22 mouse cellular contexts compared by ENCODE assay signal in the genomic region with DNA sequence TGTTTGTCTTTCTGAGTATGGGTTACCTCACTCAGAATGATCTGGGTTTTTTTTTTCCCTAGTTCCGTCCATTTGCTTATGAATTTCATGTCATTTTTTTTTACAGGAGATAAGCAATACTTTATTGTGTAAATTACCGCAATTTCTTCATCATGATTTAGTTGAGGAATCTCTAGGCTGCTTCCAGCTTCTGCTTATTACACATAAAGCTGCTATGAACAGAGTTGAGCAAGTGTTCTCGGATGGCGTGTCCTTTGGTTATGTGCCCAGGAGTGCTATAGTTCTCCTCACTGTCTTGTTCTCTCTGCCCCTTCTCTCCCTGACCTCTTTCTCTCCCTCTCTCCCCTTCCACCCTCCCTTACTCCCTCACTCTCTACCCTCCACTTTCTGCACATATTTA. TPM values are rescaled to one million over a fixed set of nuclear protein-coding genes. Genes with fewer than 3 reads are reported as not detected.
DNase-seq lines count a peak whose midpoint lies in the region; ATAC-seq lines count a peak whose summit lies in the region.
"Had no signal": no experiment of that assay in that cellular context is flagged by ENCODE, and none has a peak within 500 bp of the region (broad histone marks: within the 10 kb centered on the region; RNA-seq: fewer than 3 reads in every experiment).

No protein-coding gene starts in this region.

- WGBS in forebrain, embryonic 13.5 days: 93% methylated on average over 4 of the region's 4 CpGs

- no peaks in the 10 kb centered on the region for H3K36me3 ChIP-seq in forebrain, embryonic 13.5 days (ENCODE audit: poor library complexity, severe bottlenecking)
- H3K36me3 ChIP-seq: embryonic facial prominence, embryonic 15.5 days; forebrain, embryonic 12.5 days; heart, embryonic 13.5 days; hindbrain, embryonic 15.5 days had no signal

- peak; percentile 97 for ATAC-seq in megakaryocyte, adult 5-6 weeks (ENCODE audit: poor library complexity, severe bottlenecking)
- ATAC-seq in forebrain, embryonic 13.5 days: no peak
- ATAC-seq: forebrain, postnatal 0 days; intestine, embryonic 16.5 days; Patski had no signal

- H3K27me3 ChIP-seq in forebrain, embryonic 13.5 days: no peaks in the 10 kb centered on the region
- H3K27me3 ChIP-seq: embryonic facial prominence, embryonic 15.5 days; forebrain, embryonic 12.5 days; heart, embryonic 13.5 days; hindbrain, embryonic 15.5 days had no signal

- no peak overlapping the region for H3K9ac ChIP-seq in forebrain, embryonic 13.5 days
- H3K9ac ChIP-seq: embryonic facial prominence, embryonic 15.5 days; forebrain, embryonic 12.5 days; forebrain, postnatal 0 days; heart, embryonic 13.5 days; hindbrain, embryonic 15.5 days had no signal

- H3K4me2 ChIP-seq in forebrain, embryonic 13.5 days: no peak overlapping the region
- H3K4me2 ChIP-seq: embryonic facial prominence, embryonic 15.5 days; forebrain, embryonic 12.5 days; heart, embryonic 13.5 days; hindbrain, embryonic 15.5 days had no signal

- no peak overlapping the region for H3K4me3 ChIP-seq in forebrain, embryonic 13.5 days
- H3K4me3 ChIP-seq: embryonic facial prominence, embryonic 15.5 days; forebrain, embryonic 12.5 days; gastrocnemius, adult 2 months; heart, embryonic 13.5 days; hindbrain, embryonic 15.5 days had no signal

- H3K4me1 ChIP-seq in forebrain, embryonic 13.5 days: no peaks in the 10 kb centered on the region
- H3K4me1 ChIP-seq: embryonic facial prominence, embryonic 15.5 days; forebrain, embryonic 12.5 days; heart, embryonic 13.5 days; hindbrain, embryonic 15.5 days had no signal

- no peak overlapping the region for H3K27ac ChIP-seq in forebrain, embryonic 13.5 days
- H3K27ac ChIP-seq: embryonic facial prominence, embryonic 15.5 days; forebrain, embryonic 12.5 days; gastrocnemius, adult 2 months; heart, embryonic 13.5 days; hindbrain, embryonic 15.5 days had no signal

- H3K9me3 ChIP-seq in forebrain, embryonic 13.5 days (replicated peaks): no peaks in the 10 kb centered on the region
- H3K9me3 ChIP-seq: embryonic facial prominence, embryonic 15.5 days; forebrain, embryonic 12.5 days; heart, embryonic 13.5 days; hindbrain, embryonic 15.5 days had no signal

- DNase-seq in adrenal gland, postnatal 36 days: peak; percentile 31 to 56
- no peak for DNase-seq in adrenal gland, adult 8-10 months
- DNase-seq in 416B (ENCODE audit: low read depth) (peak; percentile 67), adipocyte (ENCODE audit: low spot score) (peak; percentile 94)
- no peak for DNase-seq in kidney, postnatal 25 days
- DNase-seq in gastrocnemius, postnatal 4 days (ENCODE audit: low spot score in 2 of 2): no peak
- DNase-seq: cerebellum, adult 2 months; cerebellum, postnatal 14 days; embryo, embryonic 11 days; forebrain, postnatal 0 days; gastrocnemius, adult 2 months; gastrocnemius, postnatal 25 days; heart, postnatal 36 days; kidney, adult 2 months had no signal

RNA-seq across cellular contexts. Expression of a gene that starts 28.2 kb away (rescaled TPM):
- under 1 TPM; 0.66 to 0.72 TPM for total RNA-seq in adrenal gland, postnatal 36 days (2021)
- total RNA-seq in adrenal gland, adult 8-10 months (2022): 1 to 10 TPM in 2 of 4 experiments, under 1 TPM in 2; 0.56 to 1.2 (median 0.86) TPM
- 0.16 and 0.46 TPM in 2 replicates for total RNA-seq in megakaryocyte, adult 5-6 weeks (2015)
- 0.98 and 1.2 TPM in 2 replicates for total RNA-seq in megakaryocyte, adult 5-6 weeks (2017)
- polyA plus RNA-seq in forebrain, embryonic 13.5 days (2015; fragmentation: Nextera tagmentation; extraction: Ambion mirVana): 0.05 and 0.08 TPM in 2 replicates
- under 1 TPM; 0.22 to 0.23 TPM for total RNA-seq in gastrocnemius, postnatal 4 days (2021)
- total RNA-seq: gastrocnemius, adult 2 months; gastrocnemius, postnatal 25 days had no signal
- polyA plus RNA-seq: forebrain, postnatal 0 days; Patski had no signal

Comparison
In these comparisons a context has a peak if more than half of its experiments do, and no peak if none do; other contexts are left out.
1. DNase-seq: peak in adrenal gland, postnatal 36 days (2 of 2), 416B (single experiment) and adipocyte (single experiment); none in adrenal gland, adult 8-10 months (single experiment), kidney, postnatal 25 days (0 of 2) and gastrocnemius, postnatal 4 days (0 of 2).